Mouse (Mus musculus) olfactory bulb, adult 2 months (tissue): ENCODE results near the gene Hbb-bh1.

Experiments used
- CTCF ChIP-seq: fragments of 200-500 bp; IDR thresholded peaks from 2 replicates; pipeline ENCODE4 v1.5.1; 2012; ENCODE audit warnings: low read depth, mild to moderate bottlenecking, low read length, moderate library complexity; ENCODE audit not compliant: insufficient read depth
- POLR2A ChIP-seq: fragments of 200-500 bp; IDR thresholded peaks from 2 replicates; pipeline ENCODE4 v1.6.1; 2012; ENCODE audit warnings: mild to moderate bottlenecking, low read depth, low read length, moderate library complexity; ENCODE audit not compliant: insufficient read depth

DNA sequence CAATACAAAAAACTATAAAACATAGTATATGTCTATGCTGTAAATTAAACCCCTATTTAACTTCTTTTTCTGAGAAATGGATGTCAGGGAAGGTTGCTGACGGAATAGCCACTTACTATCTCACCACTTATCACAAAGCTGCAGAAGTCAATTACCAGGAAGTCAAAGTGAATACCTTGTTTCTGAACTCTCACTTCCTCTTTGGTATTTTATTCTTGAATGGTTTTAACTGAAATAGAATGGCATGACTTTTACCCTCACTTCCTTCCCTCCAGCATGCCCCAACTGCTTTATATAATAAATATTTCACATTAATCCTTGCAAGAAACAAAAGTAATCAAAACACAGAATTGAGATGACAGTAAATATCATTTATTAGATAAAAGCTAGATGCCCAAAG lies 30.8 kb downstream of the Hbb-bh1 start:
- TF ChIP-seq POLR2A, result no peak
- TF ChIP-seq CTCF, result no peak
